Mouse (Mus musculus) thymus, postnatal 4 days (tissue): ENCODE data around the gene Klhl24.

Experiments
- DNase-seq: peaks from one replicate; pipeline ENCODE4 v3.0.0; 2021

Klhl24 gene

DNA sequence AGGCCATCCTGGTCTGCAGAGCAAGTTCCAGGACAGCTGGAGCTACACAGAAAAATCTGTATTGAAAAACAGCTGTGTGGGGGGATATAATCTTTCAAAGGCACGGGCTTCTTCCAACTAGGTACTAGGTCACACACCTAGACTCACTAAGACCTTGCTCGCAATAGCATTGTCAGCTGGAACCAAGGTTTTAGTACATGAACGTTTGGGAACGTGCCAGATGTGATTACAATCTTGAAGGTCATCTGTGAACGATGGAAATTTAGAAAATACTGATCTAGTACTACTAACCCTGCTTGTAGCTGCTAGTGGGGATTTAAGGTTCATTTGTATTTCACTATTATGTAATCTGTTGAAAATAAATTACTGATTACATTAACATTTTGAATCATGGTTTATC lies 54.6 kb downstream of the Klhl24 start:
- no peak for DNase-seq

DNA sequence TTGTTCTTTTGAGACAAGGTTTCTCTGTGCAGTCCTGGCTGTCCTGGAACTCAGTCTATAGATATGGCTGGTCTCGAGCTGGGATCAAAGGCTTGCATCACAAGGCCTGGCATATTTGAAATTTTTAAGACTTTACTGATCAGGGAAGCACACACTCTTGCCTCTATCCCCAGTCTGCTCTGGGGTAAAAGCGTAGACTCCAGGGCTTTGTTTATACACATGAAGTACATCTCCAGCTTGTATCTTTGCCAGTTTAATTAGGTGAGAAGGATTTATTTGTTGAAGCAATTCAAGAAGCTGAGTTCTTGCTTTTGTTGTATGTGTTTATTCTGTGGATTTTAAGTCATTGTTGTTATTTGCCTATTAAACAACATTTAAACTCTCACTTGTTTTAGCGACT lies 56.4 kb downstream of the Klhl24 start:
- DNase-seq, result no peak

DNA sequence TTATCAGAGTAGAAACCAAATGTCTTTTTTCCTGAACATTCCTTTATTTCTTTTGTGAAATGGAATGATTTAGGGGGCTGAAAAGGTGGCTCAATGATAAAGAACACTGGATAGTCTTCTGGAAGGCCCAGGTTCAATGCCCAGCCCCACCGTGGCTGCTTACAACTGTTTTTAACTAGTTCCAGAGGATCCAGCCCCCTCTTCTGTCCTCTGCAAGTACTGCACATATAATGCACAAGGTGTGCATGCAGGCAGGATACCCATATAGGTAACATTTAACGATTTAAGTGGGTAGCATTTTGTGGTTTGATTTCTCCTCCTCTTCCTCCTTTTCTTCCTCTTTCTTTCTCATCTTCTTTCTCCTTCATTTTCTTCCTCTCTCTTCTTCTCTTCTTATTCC lies 62.8 kb downstream of the Klhl24 start:
- DNase-seq, result peak; percentile 38

DNA sequence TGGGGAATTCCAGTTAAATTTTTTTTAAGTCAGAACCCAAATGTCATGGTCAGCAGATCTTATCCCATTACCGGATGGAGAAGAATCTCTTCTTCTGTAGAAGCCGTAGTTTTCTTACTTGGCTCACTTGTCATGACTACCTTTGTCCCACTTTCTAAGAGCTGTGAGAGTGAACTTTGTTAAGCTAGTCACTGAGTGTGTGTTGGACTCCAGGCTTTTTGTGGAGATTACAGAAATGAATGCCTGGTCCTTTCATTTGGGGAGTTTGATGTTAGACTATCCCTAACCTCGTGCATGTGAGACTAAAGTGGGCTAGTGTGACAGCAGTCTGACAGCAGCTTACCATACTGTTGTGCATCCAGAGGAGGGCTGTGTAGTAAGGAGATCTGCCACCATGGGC lies 71.7 kb downstream of the Klhl24 start:
- DNase-seq, result no peak

DNA sequence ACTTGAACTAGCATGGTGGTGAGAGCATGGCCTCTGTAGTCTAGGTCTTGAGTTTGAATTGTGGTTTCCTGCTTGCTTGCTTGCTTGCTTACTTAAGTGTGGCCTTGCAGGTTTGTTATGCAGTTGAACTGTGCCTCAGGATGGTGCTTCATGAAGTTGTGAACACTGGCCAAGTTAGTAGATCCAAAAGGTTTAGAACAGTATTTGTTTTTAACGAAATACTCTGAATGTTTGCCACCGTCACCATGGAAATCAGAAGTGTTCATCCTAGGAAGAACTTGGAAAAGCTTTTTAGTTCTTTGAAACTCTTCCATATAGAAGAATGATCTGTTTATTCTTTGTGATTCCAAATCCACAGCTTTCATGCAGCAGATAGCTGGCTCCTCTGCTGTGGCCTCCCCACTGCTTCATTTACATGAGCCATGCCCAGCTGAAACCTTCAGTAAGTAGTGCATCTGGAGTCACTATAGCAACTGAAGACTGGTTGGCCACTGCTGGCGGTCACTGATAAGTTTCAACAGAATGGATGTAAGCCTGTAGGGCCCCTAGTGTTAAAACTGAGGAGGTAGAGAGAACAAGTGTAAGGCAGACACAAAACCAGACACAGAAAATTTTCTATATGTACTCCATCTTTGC lies 72.2 kb downstream of the Klhl24 start:
- no peak for DNase-seq
